Mouse (Mus musculus): Measurements from ENCODE around the gene Snrnp40.

- TF ChIP-seq CTCF (conservative IDR thresholded peaks at IDR 0.05; ENCODE audit: insufficient read depth, insufficient read length, low read depth, low read length) (no peak), POLR2A (IDR thresholded peaks at IDR 0.05; ENCODE audit: low read depth, low read length) (no peak)
These were observed 9.1 kb upstream of the Snrnp40 start for GRCm38 (mm10) chr4:130350690-130351422.

All from kidney, adult 2 months (tissue).